Mouse (Mus musculus) urinary bladder, postnatal 25 days (tissue): Measurements from ENCODE around the gene Nat8f1.
"Not testable (repeated sequence)": the region's sequence is repeated elsewhere in the genome, so short reads cannot be mapped to it uniquely, and the experiment has no call there.

Experiments
- DNase-seq: peaks from one replicate; pipeline ENCODE4 v3.0.0; 2022; ENCODE audit warnings: low spot score

Nat8f1 gene

GRCm38 (mm10) chr6:85915539-85916513 is at the start of gene Nat8f1:
TSS of gene Nat8f1 (minus strand) at chr6:85915687.
- peak; percentile 72 for DNase-seq

GRCm38 (mm10) chr6:85961101-85962091 is 45.9 kb upstream of the Nat8f1 start, which contains the start of gene Dusp11:
TSS of gene Dusp11 (minus strand) at chr6:85961667.
- peak; percentile 91 for DNase-seq

- no peak for DNase-seq
These were observed 42.1 kb upstream of the Nat8f1 start for GRCm38 (mm10) chr6:85957581-85957980.

- no peak for DNase-seq
These were observed 33.1 kb upstream of the Nat8f1 start for GRCm38 (mm10) chr6:85948549-85948948.

GRCm38 (mm10) chr6:85942469-85942868 is 27.0 kb upstream of the Nat8f1 start:
- no peak for DNase-seq

- no peak for DNase-seq
These were observed 23.2 kb upstream of the Nat8f1 start for GRCm38 (mm10) chr6:85938701-85939100.

- peak; percentile 73 for DNase-seq
These were observed 21.3 kb upstream of the Nat8f1 start for GRCm38 (mm10) chr6:85936508-85937465.

- DNase-seq, result no peak
These were observed 20.2 kb upstream of the Nat8f1 start for GRCm38 (mm10) chr6:85935646-85936045.

- no peak for DNase-seq
These were observed 18.6 kb upstream of the Nat8f1 start for GRCm38 (mm10) chr6:85934047-85934446.

- DNase-seq, result no peak
These were observed 13.8 kb upstream of the Nat8f1 start for GRCm38 (mm10) chr6:85929312-85929711.

GRCm38 (mm10) chr6:85927476-85928464 is 12.3 kb upstream of the Nat8f1 start:
- DNase-seq, result no peak

- DNase-seq, result no peak
These were observed 11.2 kb upstream of the Nat8f1 start for GRCm38 (mm10) chr6:85926709-85927108.

- no peak for DNase-seq
These were observed 8.2 kb upstream of the Nat8f1 start for GRCm38 (mm10) chr6:85923643-85924042.

- no peak for DNase-seq
These were observed 3.9 kb upstream of the Nat8f1 start for GRCm38 (mm10) chr6:85919401-85919800.

GRCm38 (mm10) chr6:85918341-85918740 is 2.9 kb upstream of the Nat8f1 start:
- not testable (repeated sequence) for DNase-seq

- DNase-seq, result no peak
These were observed 1.1 kb upstream of the Nat8f1 start for GRCm38 (mm10) chr6:85916596-85916995.

GRCm38 (mm10) chr6:85915141-85915538 is 347 bp downstream of the Nat8f1 start:
- DNase-seq, result no peak

GRCm38 (mm10) chr6:85911587-85911986 is 3.9 kb downstream of the Nat8f1 start, which contains the start of gene Tprkb:
TSS of gene Tprkb (plus strand) at chr6:85911865.
- DNase-seq, result no peak

GRCm38 (mm10) chr6:85909704-85910103 is 5.8 kb downstream of the Nat8f1 start:
- DNase-seq, result no peak

GRCm38 (mm10) chr6:85908341-85908740 is 7.1 kb downstream of the Nat8f1 start:
- no peak for DNase-seq
